Mouse (Mus musculus) heart, adult 2 months (tissue): ENCODE data around the gene Mrps12. TPM values are rescaled to one million over a fixed set of nuclear protein-coding genes. Genes with fewer than 3 reads are reported as not detected.

ENCODE experiments used
- DNase-seq, 2 experiments: peaks; one replicate each; pipeline ENCODE4 v3.0.0; 2021
- H3K27ac ChIP-seq: fragments of 200-600 bp; 2 replicates; pipeline ENCODE4 v1.8.1; 2022
- H3K27me3 ChIP-seq: fragments of 200-500 bp; 2 replicates; pipeline ENCODE4 v1.6.1; 2012; ENCODE audit warnings: mild to moderate bottlenecking, low read length, inconsistent platforms, mixed read lengths; ENCODE audit not compliant: control insufficient read depth, insufficient read depth
- H3K36me3 ChIP-seq: fragments of 200-500 bp; 2 replicates; pipeline ENCODE4 v1.6.1; 2012; ENCODE audit warnings: low read length, inconsistent platforms; ENCODE audit not compliant: control insufficient read depth, insufficient read depth
- H3K4me1 ChIP-seq: fragments of 200-500 bp; 2 replicates; pipeline ENCODE4 v1.6.1; 2011; ENCODE audit warnings: low read length; ENCODE audit not compliant: control insufficient read depth, insufficient read depth
- H3K4me3 ChIP-seq: fragments of 200-600 bp; 2 replicates; pipeline ENCODE4 v1.8.1; 2022
- H3K79me2 ChIP-seq: fragments of 200-500 bp; replicated peaks from 2 replicates; pipeline ENCODE4 v1.6.1; 2012; ENCODE audit warnings: mild to moderate bottlenecking, inconsistent platforms, low read length, moderate library complexity, mixed read lengths; ENCODE audit not compliant: control insufficient read depth, insufficient read depth
- H3K9ac ChIP-seq: fragments of 200-500 bp; 2 replicates; pipeline ENCODE4 v1.6.1; 2012; ENCODE audit warnings: low read depth, mild to moderate bottlenecking, control low read depth, inconsistent platforms, low read length, mixed read lengths
- CTCF ChIP-seq: fragments of 200-600 bp; IDR thresholded peaks from 2 replicates; pipeline ENCODE4 v1.8.1; 2022; ENCODE audit warnings: antibody characterized with exemption, mild to moderate bottlenecking, moderate library complexity
- EP300 ChIP-seq: fragments of 200-500 bp; IDR thresholded peaks from 2 replicates; pipeline ENCODE4 v1.6.1; 2011; ENCODE audit warnings: low read depth, low read length, control low read depth; ENCODE audit not compliant: insufficient read depth
- POLR2A ChIP-seq: fragments of 200-500 bp; IDR thresholded peaks from 2 replicates; pipeline ENCODE4 v1.6.1; 2011; ENCODE audit warnings: mild to moderate bottlenecking, low read depth, low read length, control low read depth; ENCODE audit not compliant: insufficient read depth
- WGBS: fragments of 180-500 bp; shearing (Covaris S2); methylation state at CpG from one replicate; pipeline ENCODE4 v1.1.7; 2018; 5-methylcytosine and 5-hydroxymethylcytosine counted together
- intact Hi-C: fragments of 180-260 bp; cut with DNase I; formaldehyde crosslinking; loops from one replicate; pipeline ENCODE4 v1.15.1; 2025
- polyA plus RNA-seq: library from polyadenylated mRNA; depleted of rRNA; stranded (reverse); fragments of >200 nt; gene quantifications from 2 replicates; pipeline ENCODE4 v1.2.3, GENCODE M21; 2012
- total RNA-seq, 2 experiments: library from RNA; stranded (reverse); gene quantifications; 2 replicates each; pipeline ENCODE4 v1.2.3; 2021

Mrps12 gene
- total and polyA plus RNA-seq, 3 experiments: 47.8 to 57.3 (median 51.9) TPM

DNA sequence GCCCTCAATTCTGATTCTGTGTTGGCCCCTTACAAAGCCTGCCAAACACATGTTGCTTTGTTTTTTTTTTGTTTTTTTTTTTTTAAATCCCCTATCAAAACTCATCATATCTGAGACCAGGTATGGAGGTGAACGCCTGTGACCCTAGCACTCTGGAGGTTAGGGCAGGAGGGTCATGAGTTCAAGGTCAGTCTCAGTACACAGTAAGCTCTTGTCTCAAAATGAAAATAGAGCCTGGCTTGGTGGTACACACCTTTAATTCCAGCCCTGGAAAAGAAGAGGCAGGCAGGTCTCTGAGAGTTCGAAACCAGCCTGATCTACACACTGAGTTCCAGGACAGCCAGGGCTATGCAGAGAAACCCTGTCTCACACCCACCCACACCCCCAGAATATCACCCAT lies 22.0 kb downstream of the Mrps12 start:
- Histone ChIP-seq H3K27me3 (no peaks in the 10 kb centered on the region), H3K79me2 (no peaks in the 10 kb centered on the region), H3K4me3 (no peak overlapping the region), H3K27ac (no peak overlapping the region), H3K4me1 (no peaks in the 10 kb centered on the region), H3K9ac (no peak overlapping the region), H3K36me3 (no peaks in the 10 kb centered on the region)
- no peak for TF ChIP-seq CTCF
- TF ChIP-seq EP300: no peak
- TF ChIP-seq POLR2A: no peak
- intact Hi-C loops: loop anchor here (10.0 kb wide), 1 partner anchor 115 kb away; no protein-coding TSS in a partner anchor
- 75% methylated on average over 2 of the region's 2 CpGs for WGBS
- no peak for DNase-seq

- WGBS: 45% methylated on average over 4 of the region's 4 CpGs
- Histone ChIP-seq H3K79me2 (no peaks in the 10 kb centered on the region), H3K4me1 (no peaks in the 10 kb centered on the region), H3K27ac (no peak overlapping the region), H3K4me3 (no peak overlapping the region), H3K36me3 (no peaks in the 10 kb centered on the region), H3K9ac (no peak overlapping the region), H3K27me3 (no peaks in the 10 kb centered on the region)
- TF ChIP-seq POLR2A: no peak
- TF ChIP-seq CTCF: no peak
- no peak for TF ChIP-seq EP300
- no peak for DNase-seq
- intact Hi-C loops: no loop called here
These were observed 22.5 kb downstream of the Mrps12 start for GRCm38 (mm10) chr7:28719159-28719558.

GRCm38 (mm10) chr7:28717726-28718125 lies 23.9 kb downstream of the Mrps12 start:
- Histone ChIP-seq H3K4me3 (no peak overlapping the region), H3K4me1 (no peaks in the 10 kb centered on the region), H3K79me2 (no peaks in the 10 kb centered on the region), H3K36me3 (no peaks in the 10 kb centered on the region), H3K27me3 (no peaks in the 10 kb centered on the region), H3K9ac (no peak overlapping the region), H3K27ac (no peak overlapping the region)
- intact Hi-C loops: no loop called here
- 87% methylated on average over 10 of the region's 10 CpGs for WGBS
- TF ChIP-seq EP300: no peak
- no peak for TF ChIP-seq POLR2A
- TF ChIP-seq CTCF: no peak
- no peak for DNase-seq

DNA sequence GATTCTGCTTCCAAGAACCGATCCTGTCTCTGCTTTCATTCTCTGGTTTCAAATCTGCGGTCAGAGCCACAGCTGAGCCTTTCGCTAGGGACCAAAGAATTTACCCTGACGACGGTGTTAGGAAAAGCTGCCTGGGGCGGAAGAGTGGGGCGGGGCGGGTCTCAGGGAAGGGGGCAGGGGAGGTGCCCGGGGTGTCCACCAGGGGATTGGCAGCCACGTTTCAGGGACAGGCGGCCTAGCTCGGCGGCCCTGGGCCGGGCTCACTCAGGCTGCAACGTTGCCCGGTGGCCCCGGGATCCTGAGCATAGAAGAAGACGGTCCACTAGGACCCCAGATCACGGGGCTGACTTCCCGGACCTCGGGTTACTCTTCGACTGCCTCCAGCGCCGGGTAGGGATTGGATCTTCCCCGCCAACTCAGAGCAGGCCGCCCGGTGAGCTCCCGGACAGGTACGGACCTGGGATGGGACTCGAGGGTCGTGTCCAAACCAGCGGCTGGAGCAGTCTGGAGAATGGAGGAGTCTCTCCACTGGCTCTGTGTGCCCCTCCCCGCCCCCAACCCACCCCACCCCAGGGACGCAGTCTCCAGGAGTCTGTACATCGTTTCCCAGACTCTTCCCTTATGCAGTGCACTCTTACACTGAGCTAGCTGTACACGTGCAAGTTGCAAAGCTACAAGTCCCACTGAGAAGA lies 24.9 kb downstream of the Mrps12 start, which contains the start of gene Fbxo17:
TSS of gene Fbxo17 (plus strand) at position 215 of the 692 bp plus-strand sequence.
- no peaks in the 10 kb centered on the region for H3K79me2 ChIP-seq
- peak; percentile 64 to 66 for DNase-seq
- TF ChIP-seq EP300 (no peak), POLR2A (no peak), CTCF (peak; percentile 58)
- intact Hi-C loops: no loop called here
- no peaks in the 10 kb centered on the region for H3K36me3 ChIP-seq
- H3K4me1 ChIP-seq: no peaks in the 10 kb centered on the region
- H3K27me3 ChIP-seq: no peaks in the 10 kb centered on the region
- peak within 1 kb of the TSS; percentile 82 for H3K9ac ChIP-seq
- H3K27ac ChIP-seq: no peak within 1 kb of the TSS
- peak within 1 kb of the TSS; percentile 48 for H3K4me3 ChIP-seq
- 6% methylated on average over 36 of the region's 36 CpGs for WGBS

DNA sequence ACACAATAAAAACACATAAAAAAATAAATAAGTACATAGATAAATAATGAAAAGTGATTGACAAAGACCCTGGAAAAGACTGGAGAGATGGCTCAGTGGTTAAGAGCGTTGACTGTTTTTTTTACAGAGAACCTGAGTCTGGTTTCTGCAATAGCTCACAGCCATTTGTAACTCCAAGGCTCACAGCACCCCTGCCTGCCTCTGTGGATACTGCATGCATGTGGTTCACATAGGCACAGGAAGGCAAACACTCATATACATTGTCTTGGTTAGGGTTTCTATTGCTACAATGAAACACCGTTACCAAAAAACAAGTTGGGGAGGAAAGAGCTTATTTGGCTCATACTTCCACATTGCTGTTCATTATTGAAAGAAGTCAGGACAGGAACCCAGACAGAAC lies 26.0 kb downstream of the Mrps12 start:
- no peaks in the 10 kb centered on the region for H3K36me3 ChIP-seq

DNA sequence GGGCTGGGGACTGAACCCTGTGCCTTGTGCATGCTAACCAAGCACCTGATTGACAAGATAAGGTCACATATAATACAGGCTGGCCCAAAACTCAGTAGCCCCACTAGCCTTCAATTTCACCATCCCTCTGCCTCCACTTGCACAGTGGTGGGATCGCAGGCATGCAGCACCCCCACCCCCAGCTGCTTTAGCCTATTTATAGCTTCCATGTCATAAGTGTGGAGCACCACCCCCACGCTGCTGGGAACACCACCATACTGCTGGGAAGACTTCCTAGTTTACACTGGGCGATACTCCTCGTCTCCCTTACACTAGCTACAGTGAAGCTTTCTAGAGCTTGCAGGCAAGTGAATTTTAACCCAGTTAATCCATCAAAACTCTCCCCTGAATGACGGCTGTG lies 27.0 kb downstream of the Mrps12 start:
- Histone ChIP-seq H3K27ac (no peak overlapping the region), H3K27me3 (no peaks in the 10 kb centered on the region), H3K4me1 (no peaks in the 10 kb centered on the region), H3K79me2 (no peaks in the 10 kb centered on the region), H3K36me3 (no peaks in the 10 kb centered on the region), H3K9ac (no peak overlapping the region), H3K4me3 (no peak overlapping the region)
- DNase-seq: no peak
- intact Hi-C loops: no loop called here
- 68% methylated on average over 5 of the region's 5 CpGs for WGBS
- TF ChIP-seq CTCF (no peak), EP300 (no peak), POLR2A (no peak)

More for the DNA sequence above, 26.0 kb downstream of the Mrps12 start:
- no peaks in the 10 kb centered on the region for H3K27me3 ChIP-seq
- H3K4me1 ChIP-seq: no peaks in the 10 kb centered on the region
- no peaks in the 10 kb centered on the region for H3K79me2 ChIP-seq
- no peak overlapping the region for H3K9ac ChIP-seq
- DNase-seq: no peak
- intact Hi-C loops: no loop called here
- no peak overlapping the region for H3K4me3 ChIP-seq
- 92% methylated on average over 2 of the region's 2 CpGs for WGBS
- TF ChIP-seq CTCF (no peak), EP300 (no peak), POLR2A (no peak)
- no peak overlapping the region for H3K27ac ChIP-seq

DNA sequence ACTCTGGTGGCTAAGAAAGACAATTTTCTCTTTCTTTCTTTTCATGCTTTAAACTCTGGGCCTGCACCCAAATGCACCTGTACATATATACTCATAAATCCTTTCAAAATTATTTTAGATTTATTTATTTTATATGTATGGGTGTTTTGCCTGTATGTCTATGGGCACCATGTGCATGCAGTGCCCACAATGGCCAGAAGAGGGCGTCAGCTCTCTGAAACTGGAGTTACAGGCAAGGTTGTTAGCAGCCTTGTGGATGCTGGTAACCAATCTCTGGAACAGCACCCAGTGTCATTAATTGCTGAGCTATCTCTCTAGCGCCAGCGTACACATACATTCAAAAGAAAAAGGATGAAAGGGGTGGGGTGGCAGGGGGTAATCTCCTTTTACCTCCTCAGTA lies 30.7 kb downstream of the Mrps12 start:
- 63% methylated on average over 3 of the region's 3 CpGs for WGBS
- H3K4me3 ChIP-seq: no peak overlapping the region
- peak; percentile 25 for TF ChIP-seq CTCF
- no peak for TF ChIP-seq EP300
- intact Hi-C loops: no loop called here
- H3K27me3 ChIP-seq: no peaks in the 10 kb centered on the region
- no peak overlapping the region for H3K27ac ChIP-seq
- no peak for DNase-seq
- H3K4me1 ChIP-seq: no peaks in the 10 kb centered on the region
- no peak overlapping the region for H3K9ac ChIP-seq
- no peaks in the 10 kb centered on the region for H3K79me2 ChIP-seq
- no peaks in the 10 kb centered on the region for H3K36me3 ChIP-seq
